Mouse (Mus musculus) gastrocnemius, adult 8-10 months (tissue): ENCODE results near the gene Ttll4. TPM values are rescaled to one million over a fixed set of nuclear protein-coding genes. Genes with fewer than 3 reads are reported as not detected.

Experiments
- DNase-seq, 2 experiments: peaks; one replicate each; pipeline ENCODE4 v3.0.0; 2022; ENCODE audit warnings: low spot score in 2 of 2
- total RNA-seq, 4 experiments: library from RNA; stranded (reverse); gene quantifications; 2 replicates each; pipeline ENCODE4 v1.2.4; 2022

The Ttll4 gene
- 10 to 100 TPM in 3 of 4 experiments, 1 to 10 TPM in 1; 9.2 to 18.3 (median 11.4) TPM for total RNA-seq

DNA sequence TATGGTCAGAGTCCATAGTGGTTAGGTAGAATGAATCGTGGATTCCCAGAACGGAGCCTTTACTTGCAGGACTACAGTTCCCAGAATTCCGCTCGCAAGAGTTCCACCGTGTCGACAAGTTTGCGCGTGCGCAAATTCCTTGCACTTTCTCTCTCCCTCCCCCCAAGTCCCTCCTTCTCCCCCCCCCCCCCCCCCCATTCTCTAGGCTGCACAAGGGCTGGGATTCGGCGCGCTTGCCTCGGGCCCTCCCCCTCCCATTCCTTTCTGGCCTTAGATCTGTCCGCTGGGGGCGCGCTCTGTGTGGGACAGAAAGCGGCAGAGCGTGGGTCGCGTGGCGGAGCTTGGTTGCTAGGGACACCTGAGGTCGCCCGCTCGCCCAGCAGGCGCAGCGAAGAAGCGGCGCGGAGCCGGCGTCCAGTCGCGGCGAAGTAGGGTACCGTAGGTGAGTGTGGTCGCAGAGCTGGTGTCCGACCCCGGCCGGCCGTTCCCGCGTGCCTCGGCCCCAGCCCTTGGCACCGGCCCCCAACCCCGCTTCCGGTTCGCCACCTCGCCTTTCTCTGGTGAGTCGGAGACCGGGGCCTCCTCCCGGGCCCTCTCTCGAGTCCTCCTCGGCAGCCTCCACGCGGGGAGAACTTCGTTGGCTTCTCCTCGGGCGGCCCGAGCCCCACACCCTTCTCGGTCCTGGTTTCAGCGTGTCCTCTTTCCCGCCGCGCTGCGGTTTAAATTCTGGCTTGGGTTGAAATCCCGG, at the start of gene Ttll4:
Gene Ttll4, plus strand, starts transcription at position 298 of the 748 bp plus-strand sequence.
- peak; percentile 92 to 94 for DNase-seq

DNA sequence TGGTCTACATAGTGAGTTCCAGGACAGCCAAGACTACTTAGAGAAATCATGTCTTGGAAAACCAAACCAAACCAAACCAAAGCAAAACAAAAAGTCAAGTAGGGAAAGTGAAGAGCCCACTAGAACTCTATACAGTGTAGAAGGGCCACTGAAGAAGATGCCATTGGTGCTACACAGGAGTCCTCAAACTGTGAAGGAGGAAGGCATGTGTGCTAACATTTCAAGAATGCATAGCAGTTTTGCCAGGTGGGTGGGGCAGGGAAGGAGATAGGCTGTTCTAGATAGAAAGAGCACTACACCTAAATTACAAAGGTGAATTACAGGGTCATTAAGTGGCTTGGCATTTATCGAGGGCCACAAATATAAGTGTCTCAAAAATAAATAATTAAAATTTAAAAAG, 37.4 kb upstream of the Ttll4 start:
- no peak for DNase-seq

DNA sequence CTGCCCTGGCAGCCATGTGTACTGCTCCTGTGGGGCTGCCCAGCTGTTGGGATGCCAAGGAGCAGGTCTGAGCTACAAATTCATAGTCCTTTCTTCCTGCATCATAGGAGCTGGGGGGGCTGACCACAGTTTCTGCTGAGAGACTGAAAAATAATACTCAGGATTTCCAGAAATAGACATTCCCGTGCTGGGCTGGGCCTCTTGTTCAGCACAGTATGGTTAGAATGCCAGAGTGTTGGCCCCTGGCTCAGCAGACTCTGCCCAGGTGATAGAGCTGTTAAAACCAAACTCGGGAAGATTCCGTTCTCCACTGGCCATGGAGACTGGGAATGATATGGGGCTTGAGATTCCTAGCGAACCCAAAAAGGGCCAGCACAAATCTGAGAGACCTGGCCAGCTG, 35.5 kb upstream of the Ttll4 start:
- DNase-seq = no peak

DNA sequence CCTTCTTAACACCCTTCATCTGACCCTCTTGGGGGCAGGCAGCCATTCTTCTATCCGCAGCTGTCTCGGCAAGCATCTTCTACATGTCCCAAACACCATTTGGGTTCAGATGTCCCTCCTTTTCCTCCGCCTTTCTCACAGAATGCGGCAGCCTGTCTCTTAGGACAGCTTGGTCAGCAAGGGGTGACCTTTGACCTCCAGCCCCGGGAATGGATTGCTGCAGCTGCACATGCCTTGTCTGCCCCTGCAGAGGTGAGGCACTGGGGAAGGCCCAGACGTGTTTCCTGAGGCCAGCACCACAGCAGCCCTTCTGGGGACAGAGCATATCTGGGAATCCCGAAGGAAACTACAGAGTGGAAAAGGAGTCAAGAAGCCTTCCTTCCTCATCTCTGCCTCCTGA, 33.5 kb upstream of the Ttll4 start:
- no peak for DNase-seq

DNA sequence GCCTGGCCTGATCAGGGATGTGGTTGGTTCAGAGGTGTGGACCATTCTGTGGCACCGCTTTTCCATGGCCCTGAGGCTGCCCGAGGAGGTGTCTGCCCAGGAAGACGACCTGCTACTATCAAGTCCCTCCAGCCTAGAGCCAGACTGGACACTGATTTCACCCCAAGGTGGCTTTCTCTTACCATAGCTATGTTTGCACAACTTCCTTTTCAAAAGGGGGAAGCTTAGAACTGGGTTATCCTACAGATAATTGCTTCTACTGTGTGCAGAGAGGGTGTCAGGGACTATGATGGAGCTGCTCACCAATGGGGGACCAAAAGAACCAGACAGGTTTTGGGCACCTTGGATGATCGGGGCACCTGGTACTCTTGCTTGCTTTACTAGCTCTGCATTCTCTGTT, 28.8 kb upstream of the Ttll4 start:
- no peak for DNase-seq

DNA sequence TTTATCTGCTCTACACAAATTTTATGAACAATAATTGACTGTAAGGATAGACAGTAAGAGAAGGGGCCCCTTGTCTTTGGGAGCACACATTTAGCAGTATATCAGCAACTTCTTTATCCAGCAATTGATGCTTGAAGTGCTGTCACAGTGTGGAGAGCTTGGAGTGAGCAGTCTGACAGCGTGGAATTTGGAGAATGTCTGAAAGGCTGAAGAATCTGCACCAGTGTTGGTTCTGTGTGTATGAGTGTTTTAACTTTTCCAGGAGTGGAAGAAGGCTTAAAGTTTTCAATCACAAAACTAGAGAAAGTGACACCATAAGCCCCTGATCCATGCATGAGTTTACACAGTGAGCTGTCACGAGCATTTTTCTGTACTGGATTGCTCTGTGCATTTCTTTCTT, 18.0 kb upstream of the Ttll4 start:
- no peak for DNase-seq

DNA sequence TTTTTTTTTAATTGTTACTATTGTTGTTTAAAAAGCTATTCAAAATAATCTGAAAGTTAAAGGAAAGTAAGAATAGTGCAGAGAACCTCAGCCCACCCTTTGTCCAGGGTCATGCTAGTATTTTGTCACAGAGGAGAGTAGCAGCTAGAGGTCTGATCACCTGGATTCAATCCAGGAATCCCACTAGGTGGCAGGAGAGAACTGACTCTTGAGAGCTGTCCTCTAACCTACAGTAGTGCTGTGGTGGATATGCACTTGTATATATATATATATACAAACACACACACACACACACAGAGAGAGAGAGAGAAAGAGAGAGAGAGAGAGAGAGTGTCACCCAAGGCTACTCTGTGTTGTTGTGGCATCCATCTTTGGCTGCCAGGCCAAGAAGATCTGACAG, 17.6 kb upstream of the Ttll4 start:
- DNase-seq = no peak

DNA sequence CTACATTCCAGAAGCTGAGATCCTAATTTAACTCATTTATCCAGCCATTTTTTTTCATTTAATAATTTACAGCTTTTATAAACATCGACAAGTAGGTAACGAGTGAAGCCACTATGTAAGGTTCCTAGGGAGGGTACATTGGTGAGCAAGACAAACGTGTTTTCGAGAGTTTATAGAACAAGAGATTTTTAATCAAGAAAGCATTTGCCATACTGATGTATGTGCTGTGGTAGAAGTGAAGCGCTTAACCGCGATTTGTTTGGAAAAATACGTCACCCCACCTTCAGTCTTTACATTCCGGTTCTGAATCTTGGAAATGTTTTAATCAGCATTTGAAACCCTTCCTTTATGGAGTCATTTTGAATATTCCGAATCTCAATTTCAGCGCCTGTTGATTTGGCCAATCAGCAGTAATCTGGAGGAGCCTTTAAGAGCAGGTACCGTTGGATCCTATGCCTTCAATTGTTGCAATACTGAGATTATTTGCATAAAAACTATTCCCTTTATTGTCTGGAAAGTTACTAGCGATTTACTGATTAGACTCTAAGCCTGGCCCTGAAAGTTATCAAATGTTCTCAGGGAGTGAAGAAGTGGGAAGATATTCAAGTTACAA, 814 bp downstream of the Ttll4 start:
- no peak for DNase-seq

DNA sequence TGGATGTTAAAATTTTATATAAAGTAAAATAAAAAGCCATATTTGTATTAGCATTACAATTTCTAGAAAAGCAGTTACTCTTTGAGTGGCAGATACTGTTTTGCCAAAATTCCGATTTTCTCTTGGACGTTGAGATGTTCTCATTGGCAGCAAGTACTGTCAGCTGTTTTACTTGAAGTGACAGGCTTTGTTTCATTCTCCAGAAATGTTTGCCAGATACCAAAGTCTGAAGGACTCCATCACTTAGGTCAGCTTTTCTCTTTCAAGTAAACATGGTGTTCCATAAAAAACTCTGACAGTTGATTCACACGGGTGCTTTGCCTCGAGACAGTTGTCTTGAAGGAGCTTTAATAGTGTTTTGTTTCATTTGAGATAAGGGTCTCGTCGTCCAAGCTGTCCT, 3.6 kb downstream of the Ttll4 start:
- DNase-seq = no peak

DNA sequence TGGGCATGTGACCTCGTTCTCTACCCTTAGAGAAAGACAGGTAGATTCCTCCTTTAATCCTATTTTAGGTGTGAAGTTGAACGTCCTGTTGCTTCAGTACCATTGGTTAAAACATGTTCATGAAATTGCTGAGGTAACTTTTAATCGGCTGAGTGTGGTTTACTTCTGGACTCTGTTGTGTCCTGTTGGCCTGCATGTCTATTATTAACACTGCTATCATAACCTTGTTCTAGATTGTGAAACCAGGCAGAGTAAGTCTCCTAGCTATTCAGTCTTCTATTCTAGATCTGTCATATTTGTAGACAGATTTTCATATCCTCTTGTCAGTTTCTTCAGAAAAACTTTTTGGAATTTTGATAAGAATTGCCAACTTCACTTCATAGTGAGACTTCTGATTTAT, 6.8 kb downstream of the Ttll4 start:
- DNase-seq = no peak

DNA sequence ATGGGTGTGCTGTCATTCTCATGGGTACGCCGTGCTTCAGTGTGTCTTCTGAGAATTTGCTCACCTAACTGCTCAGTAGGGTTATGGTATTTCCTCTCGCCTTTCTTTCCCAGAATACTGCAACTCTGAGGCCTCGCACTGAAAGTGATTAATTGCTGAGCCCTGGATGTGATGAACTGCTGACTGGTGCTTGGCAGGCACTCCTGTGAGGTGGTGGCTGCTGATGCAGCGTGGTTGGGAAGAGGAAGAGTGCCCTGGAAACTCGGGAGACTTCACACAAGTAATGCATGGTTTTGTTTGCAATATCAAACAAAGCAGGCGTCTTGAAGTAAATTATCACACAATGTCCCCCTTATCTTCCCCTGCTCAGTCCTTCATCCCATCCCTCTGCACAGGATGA, 11.2 kb downstream of the Ttll4 start:
- DNase-seq = peak; percentile 41 to 47

DNA sequence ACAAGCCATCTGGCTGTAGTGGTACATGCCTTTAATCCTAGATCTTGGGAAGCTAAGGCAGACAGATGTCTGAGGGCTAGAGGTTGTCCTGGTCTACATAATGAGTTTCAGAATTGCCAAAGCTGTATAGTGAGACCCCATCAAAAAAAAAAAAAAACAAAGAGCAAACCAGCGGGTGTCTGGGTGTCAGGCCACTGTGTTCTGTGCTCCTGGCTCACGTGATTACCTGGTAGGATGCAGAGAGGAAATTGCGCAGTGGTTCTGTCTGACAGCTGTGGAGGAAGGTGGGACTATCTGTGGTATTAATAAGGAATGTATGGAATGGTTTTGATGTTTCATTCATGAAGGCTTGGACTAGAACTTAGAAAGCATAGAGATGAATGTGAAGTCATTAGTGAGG, 15.3 kb downstream of the Ttll4 start:
- DNase-seq = no peak

DNA sequence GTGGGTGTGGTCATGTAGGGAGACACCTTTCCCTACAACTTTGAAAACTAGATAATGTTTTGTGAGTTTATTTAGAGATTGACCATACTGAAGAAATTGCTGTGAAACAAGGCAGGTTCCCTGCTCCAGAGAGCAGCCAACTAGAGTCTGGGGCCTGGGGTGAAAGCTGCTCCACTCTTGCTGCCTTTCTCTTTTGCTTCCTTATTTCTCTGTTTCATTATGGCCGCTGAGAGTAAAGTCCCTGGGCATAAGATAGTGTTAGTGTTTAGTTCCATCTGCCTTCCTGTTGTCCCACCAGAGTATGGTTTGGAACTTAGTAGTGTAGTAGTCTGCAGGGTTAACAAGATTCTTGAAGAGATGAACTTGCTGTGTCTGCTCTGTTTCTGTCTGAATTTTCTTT, 16.3 kb downstream of the Ttll4 start:
- no peak for DNase-seq

DNA sequence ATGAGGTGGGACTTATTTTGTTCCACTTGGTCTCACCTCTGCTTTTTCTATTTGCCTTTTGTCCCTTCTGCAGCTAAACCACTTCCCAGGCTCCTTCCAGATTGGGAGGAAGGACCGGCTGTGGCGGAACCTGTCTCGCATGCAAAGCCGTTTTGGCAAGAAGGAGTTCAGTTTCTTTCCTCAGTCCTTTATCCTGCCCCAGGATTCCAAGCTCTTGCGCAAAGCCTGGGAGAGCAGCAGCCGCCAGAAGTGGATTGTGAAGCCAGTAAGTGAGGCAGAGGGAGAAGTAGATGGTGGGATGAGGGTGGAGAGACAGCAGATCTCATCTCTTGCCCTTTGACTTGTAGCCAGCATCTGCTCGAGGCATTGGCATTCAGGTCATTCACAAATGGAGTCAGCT, 25.6 kb downstream of the Ttll4 start:
- DNase-seq = no peak

DNA sequence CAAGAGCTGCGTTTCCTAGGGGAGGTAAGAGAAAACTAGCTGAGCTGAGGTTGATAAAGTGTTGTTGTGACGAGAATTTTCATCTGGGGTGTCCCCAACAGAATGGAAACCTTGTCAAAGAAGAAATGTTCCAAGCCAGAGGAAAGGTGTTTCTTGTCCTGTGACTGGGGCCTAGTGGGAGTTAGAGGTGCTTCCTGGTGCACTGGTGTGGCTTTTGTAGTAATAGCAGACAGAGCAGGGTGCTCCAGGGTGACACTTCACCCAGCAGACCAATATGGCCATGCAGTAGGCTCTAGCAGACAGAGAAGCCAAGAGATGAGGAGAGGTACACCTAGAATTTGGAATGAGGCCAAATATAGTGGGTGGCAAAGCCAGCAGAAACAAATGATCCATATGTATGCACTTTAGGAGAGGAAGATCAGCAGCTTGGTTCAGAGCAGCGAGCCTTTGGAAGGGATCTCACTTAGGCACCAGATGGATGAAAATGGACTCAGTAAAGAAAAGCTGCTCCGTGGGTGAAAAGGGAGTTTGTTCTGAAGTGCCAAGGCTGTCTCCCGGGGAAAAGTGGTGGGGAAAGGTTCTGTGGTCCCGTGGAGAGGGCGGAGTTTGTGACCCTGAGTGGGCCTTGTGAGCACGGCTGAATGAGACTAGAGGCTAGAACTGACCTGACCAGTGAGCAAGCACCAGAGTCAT, 32.5 kb downstream of the Ttll4 start:
- DNase-seq = no peak

DNA sequence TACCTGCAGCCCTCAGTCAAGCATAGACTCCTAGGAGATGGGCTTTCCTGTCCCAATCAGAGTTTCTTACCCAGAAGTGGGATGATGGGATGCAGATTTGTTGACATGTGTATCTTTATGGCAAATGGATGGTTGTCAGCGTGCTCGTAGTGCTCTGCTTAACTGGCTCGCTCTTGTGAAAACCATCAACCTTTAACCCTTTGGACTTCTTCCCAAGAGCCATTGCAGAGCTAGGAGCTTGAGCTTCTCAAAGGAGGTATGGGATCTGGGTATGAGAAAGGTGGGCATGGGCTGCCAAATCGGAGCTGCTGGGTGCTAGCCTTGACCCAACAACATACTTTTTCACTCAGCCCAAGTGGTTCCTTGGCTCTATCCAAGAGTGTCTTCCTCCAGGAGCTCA, 34.3 kb downstream of the Ttll4 start:
- no peak for DNase-seq

DNA sequence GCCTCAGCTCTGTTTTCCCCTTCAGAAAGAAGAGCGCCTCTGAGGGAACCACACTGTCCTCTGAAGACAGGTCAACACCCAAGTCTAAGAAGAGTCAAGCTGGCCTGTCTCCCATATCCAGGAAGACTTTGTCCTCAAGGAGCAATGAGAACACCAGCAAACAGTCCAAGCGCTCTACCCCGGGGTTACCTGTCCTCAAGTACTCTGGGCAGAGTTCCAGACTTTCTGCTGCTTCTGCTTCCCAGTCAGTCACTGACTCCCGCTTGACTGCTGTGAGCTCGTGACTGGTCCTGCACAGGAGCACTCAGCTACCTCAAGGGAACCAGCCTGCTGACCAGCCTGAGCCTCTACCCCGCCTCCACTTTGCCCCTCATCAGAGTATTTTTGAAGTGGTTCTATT, 35.9 kb downstream of the Ttll4 start:
- DNase-seq = no peak

DNA sequence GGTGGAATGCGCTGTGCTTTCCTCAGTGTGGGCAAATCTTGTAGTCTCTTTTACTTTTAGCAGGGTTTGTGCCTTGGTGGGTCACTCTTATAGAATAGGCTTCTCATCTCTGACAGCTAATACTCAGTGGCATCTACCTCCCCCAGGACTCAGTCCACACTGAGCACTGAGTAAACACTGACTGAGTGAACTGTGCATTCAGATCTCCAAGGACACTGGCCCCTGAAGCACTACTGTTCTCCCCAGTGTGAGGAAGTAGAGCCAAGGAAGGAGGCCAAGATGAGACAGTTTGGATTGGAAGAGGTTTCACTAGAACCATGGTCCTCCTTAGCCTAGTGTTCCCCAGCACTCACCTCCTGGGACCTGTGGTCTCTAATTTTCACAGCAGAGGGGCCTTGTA, 36.8 kb downstream of the Ttll4 start:
- DNase-seq = no peak

DNA sequence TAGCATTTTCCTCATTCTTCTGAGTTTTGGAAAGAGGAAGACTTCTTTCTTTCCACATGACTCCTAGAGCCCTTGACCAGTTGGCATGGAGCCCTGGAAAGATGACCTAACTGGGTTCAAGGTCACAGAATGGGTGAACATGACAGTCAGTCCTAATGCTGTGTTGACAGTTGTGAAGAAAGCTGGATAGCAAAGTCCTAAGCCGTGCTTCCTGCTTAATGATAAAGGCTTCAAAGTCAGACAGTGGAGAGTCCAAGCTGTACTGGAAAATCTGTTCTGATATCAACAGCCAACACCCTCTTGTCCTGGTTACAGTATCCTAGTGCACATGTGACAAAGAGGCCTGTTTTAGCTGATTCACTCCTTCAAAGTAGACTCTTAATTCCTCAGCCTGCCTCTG, 37.2 kb downstream of the Ttll4 start:
- DNase-seq = no peak

DNA sequence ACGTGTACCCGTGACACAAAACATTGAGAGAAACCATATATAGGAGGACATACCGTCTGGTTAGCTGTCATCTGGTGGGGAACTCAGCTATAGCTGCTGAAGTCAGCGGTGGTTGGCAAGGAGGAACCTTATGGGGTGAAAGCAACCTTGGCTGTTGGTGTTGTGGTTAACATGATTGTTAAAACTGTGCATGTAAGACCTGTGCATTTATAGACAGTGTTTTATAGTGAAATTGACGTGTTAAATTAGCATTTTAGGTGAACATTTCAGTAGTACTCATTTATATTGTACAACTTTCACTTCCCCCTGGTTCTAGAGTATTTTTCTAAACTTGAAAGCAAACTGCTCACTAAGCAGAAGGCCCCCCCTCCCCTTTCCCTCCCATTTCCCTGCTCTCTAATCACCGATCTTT, 40.6 kb downstream of the Ttll4 start:
- DNase-seq = no peak

DNA sequence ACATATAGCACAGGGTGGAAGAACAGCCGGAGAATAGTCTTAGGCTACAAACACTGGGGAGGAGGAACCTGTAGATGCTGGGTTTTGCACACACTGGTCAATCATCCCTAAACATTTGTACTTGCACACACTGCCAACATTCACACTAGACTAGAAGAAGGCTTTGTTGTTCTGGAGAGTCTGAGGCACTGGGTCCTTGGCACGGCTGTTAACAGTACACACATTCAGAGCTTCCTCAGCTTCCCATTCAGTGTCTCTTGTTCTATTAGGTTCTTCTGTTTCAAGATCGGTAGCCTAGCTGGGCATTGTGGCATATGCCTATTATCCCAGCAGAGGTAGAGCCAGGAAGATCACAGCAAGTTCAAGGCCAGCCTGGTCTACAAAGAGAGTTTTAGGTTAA, 42.6 kb downstream of the Ttll4 start:
- no peak for DNase-seq

DNA sequence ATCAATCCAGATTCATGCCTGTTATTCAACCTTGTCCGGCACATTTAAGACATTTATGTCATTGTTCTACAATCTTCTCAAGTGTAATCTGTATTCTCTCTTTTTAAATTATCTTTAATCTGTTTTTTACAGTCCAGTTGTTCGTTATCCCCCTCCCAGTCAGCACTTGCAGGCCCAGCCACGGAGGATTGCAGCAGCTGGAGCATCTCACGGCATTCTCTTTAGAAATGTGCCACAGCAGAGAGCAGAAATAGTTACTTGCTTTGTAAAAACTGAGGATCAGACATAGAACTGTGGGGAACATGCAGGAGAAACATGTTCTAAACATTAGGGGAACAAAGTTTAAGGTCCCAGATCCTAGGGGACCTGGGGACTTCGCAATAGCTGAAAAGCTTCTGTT, 43.5 kb downstream of the Ttll4 start:
- no peak for DNase-seq

DNA sequence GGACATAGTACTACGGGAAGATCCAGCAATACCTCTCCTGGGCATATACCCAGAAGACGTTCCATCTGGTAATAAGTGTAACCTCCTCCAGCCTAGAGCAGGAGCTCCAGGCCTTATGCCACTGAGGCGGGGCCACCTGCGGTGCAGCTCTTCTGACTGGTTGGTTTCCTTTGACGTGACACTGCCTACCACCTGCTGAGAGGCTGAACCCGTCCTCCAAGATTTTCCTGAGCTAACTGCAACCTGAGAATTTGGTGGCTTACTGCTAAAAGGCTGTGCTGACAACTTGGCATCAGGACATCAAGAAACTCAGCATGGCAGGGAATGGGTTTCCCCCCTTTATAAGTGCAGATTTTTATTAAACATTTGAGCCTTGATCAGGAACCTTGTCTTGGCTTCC, 48.0 kb downstream of the Ttll4 start:
- DNase-seq = no peak
